Mouse (Mus musculus) neutrophil, adult 5-6 weeks (primary cell): Measurements from ENCODE around the gene Mgat5b. TPM values are rescaled to one million over a fixed set of nuclear protein-coding genes. Genes with fewer than 3 reads are reported as not detected.
A peak's percentile ranks its signal among the peaks of the same experiment; 100 is the strongest.

ENCODE experiments used
- ATAC-seq: fragments of 151-379, 151-347 bp; 2 replicates; pipeline ENCODE4 v1.8.0; 2017; ENCODE audit warnings: mild to moderate bottlenecking, moderate TSS enrichment; ENCODE audit not compliant: insufficient number of reproducible peaks, poor library complexity, low FRiP score, severe bottlenecking; ENCODE audit errors: extremely low read depth
- total RNA-seq: library from RNA; stranded (forward); fragments of 200-1000 nt; gene quantifications from 2 replicates; pipeline ENCODE4 v1.2.3, GENCODE M21; 2017

Mgat5b gene
- total RNA-seq, 1 experiment from 2014 or later: not detected

GRCm38 (mm10) chr11:117017462-117017861 lies 98.8 kb downstream of the Mgat5b start:
- no peak for ATAC-seq

- peak; percentile 44; the same call in 1 of the 2 replicates for ATAC-seq
Observed at GRCm38 (mm10) chr11:117018410-117018809, 99.7 kb downstream of the Mgat5b start.

DNA sequence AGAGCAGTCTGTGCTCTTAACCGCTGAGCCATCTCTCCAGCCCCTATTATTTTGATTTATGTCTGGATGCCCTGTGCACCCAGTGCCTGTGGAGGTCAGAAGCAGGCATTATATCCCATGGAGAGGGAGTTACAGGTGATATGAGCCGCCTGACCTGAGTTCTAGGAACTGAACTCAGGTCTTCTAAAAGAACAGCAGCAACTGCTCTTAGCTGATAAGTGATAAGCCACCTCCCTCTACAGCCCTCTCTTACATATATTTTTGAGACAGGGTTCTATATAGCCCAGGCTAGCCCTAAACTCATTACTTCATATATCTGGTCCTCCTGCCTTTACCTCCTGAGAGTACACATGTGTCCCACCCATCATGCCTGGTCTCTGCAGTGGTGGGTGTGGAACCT lies 102.4 kb downstream of the Mgat5b start:
- no peak for ATAC-seq

DNA sequence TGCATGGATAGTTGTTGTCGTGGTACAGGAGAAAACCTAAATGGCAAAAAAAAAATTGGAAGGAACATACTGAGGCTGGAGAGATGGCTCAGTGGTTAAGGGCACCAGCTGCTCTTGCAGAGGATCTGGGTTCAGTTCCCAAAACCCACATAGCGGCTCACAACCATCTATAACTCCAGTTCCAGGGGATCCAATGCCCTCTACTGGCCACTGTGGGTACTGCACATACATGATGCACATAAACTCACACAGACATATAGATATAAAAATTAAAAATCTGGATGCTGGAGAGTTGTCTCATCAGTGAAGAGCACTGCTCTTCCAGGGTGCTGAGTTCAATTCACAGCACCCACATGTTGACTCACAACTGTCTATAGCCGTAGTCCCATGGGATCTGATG lies 104.9 kb downstream of the Mgat5b start:
- ATAC-seq: no peak

DNA sequence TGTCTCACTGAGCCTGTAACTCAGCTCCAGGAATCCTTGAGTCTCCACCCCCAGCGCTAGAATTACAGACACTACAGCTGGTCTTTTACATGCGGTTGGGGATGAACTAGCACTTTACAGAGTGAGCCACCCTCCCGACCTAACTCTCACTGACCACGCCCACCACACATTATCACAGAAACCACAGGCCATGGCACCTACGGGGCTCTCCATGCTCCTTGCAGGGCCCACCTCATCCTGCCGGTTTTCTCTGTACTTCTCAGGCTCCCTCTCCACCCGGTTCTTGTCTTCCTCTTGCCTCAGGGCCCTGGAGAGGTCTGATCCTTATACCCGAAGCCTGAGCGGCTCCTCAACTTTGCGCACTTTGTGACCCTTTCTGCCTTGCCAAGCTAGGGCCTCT lies 109.0 kb downstream of the Mgat5b start:
- ATAC-seq: no peak

DNA sequence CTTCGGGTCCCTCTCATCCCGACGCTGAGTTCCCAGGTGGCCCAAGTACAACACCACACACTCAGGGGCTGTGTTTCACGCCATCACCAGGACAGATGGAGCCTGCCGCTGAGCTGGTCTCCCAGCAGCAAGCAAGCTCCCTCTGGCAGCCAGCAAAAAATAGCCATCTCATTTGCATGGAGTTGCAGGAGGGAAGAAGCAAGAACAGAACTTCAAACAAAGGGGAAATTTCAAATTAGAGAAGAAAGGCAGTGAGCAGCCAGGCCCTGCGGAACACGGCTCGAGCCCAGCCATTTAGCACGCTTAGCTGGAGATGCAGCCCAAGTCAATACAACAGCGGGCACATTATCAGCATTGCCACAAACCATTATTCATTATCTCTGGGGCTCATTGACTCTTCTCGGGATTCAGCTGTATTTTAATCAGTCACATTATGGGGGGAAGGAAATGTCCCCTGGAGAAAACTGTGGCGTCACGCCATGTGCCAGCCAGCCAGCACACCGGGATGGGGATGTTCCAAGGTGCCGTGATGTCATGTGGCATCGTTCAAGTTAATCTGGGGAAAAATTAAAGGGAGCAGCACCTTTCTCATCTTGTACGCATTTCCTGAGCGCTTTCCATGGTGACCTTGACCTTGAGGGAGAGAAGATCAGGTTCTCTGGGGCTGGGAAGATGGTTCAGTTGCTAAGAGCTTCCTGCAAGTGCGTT lies 110.4 kb downstream of the Mgat5b start:
- no peak for ATAC-seq

DNA sequence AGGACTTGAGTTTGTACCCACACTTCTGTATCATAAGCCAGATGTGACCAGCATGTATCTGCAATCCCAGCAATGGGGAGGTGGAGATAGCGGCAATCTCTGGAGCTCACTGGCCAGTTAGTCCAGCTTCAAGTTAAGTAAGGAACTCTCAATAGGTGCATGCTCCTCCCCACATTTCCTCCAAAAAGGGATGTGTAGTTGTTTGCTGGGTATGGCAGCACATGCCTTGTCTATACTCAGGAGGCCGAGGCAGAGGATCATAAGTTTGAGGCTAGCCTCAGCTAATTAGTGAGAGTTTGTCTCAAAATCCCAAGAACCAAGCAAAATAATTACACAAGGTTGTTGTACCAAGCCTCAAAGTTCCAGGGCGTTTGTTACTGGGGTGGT lies 110.9 kb downstream of the Mgat5b start:
- no peak for ATAC-seq

DNA sequence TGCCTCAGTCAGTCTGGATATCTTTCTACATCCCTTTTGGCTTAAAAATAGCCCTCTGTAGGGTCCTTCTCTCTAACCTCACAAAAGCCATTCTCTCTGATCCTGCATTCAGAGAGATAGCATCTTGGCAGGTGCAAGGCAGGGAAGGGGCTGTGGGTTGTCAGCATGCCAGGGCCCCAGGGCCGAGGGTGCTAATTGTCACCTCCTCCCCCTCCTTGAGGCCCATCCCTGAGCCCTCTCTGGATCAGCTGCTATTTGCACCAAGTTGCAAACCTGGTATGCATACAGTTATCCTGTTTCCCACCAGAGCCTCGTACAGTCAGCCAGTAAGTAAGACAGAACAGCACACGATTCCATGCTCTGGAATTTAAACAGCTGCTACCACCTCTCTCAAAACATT lies 111.4 kb downstream of the Mgat5b start:
- no peak for ATAC-seq

- no peak for ATAC-seq
Observed at GRCm38 (mm10) chr11:117030471-117031101, 111.9 kb downstream of the Mgat5b start.

GRCm38 (mm10) chr11:117031249-117031648 lies 112.6 kb downstream of the Mgat5b start:
- no peak for ATAC-seq

GRCm38 (mm10) chr11:117035661-117036336 lies 117.1 kb downstream of the Mgat5b start:
- no peak for ATAC-seq

Other genes with a start within 250 kb of the Mgat5b start
- 0.37 and 0.47 TPM in 2 replicates for gene St6galnac1, start 143.4 kb upstream of the Mgat5b start, total RNA-seq
- 0.74 TPM in 1 of 2 replicates, not detected in the other for gene Mxra7, start 90.8 kb upstream of the Mgat5b start, total RNA-seq
- 74.9 and 78.8 TPM in 2 replicates for gene Mettl23, start 75.6 kb upstream of the Mgat5b start, total RNA-seq
- 66.5 and 70.1 TPM in 2 replicates for gene Jmjd6, start 75.4 kb upstream of the Mgat5b start, total RNA-seq
- gene Mfsd11, start 66.4 kb upstream of the Mgat5b start, total RNA-seq: 9.8 and 21.6 TPM in 2 replicates
- gene Srsf2, start 65.8 kb upstream of the Mgat5b start, total RNA-seq: 214 and 227 TPM in 2 replicates
- 95.3 and 116 TPM in 2 replicates for gene Sec14l1, start 196.3 kb downstream of the Mgat5b start, total RNA-seq